Mouse (Mus musculus) ES-Bruce4 (cell line): ENCODE data around the gene Luzp1.

Experiments
- CTCF ChIP-seq: IDR thresholded peaks from one replicate; pipeline ENCODE4 v1.8.1; 2011; ENCODE audit warnings: low read depth, low read length
- POLR2A ChIP-seq: IDR thresholded peaks from one replicate; pipeline ENCODE4 v1.8.1; 2011; ENCODE audit warnings: low read length; ENCODE audit not compliant: insufficient read depth

- TF ChIP-seq POLR2A (no peak), CTCF (no peak)
These were observed 131.9 kb downstream of the Luzp1 start for GRCm38 (mm10) chr4:136601476-136601875.
